Mouse (Mus musculus) left cerebral cortex, adult 8-10 months (tissue): ENCODE measurements around the gene Pwp2. TPM values are rescaled to one million over a fixed set of nuclear protein-coding genes. Genes with fewer than 3 reads are reported as not detected.

Experiments used
- total RNA-seq, 4 experiments: library from RNA; stranded (reverse); gene quantifications; 2 replicates each; pipeline ENCODE4 v1.2.4; 2022

Pwp2 gene
- total RNA-seq, 4 experiments from 2014 or later = 17.5 to 20.3 (median 19.2) TPM

Other genes starting within 250 kb of the Pwp2 start
- 10 to 100 TPM; 49.9 to 64.9 (median 51.2) TPM for gene Trpm2, start 214.6 kb downstream of the Pwp2 start, total RNA-seq
- 10 to 100 TPM; 28.1 to 37.1 (median 34.4) TPM for gene 1810043G02Rik, start 206.6 kb downstream of the Pwp2 start, total RNA-seq
- gene Pfkl, start 175.1 kb downstream of the Pwp2 start, total RNA-seq = 100 to 1,000 TPM; 149 to 184 (median 161) TPM
- gene Dnmt3l, start 143.2 kb downstream of the Pwp2 start, total RNA-seq = 1 to 10 TPM in 1 of 4 experiments, under 1 TPM in 1, not detected in 2; 0.77 to 1.4 TPM
- gene Aire, start 141.5 kb downstream of the Pwp2 start, total RNA-seq = under 1 TPM in 3 of 4 experiments, not detected in 1; 0.23 to 0.97 (median 0.37) TPM
- 1 to 10 TPM; 2.5 to 4.1 (median 3.7) TPM for gene Icosl, start 115.8 kb downstream of the Pwp2 start, total RNA-seq
- 100 to 1,000 TPM; 105 to 120 (median 117) TPM for gene D10Jhu81e, start 15.4 kb downstream of the Pwp2 start, total RNA-seq
- 10 to 100 TPM; 84.2 to 91.1 (median 87.7) TPM for gene Trappc10, start 59.5 kb upstream of the Pwp2 start, total RNA-seq
- 100 to 1,000 TPM; 218 to 243 (median 229) TPM for gene Agpat3, start 167.3 kb upstream of the Pwp2 start, total RNA-seq
- 100 to 1,000 TPM; 348 to 374 (median 360) TPM for gene Rrp1, start 227.9 kb upstream of the Pwp2 start, total RNA-seq
- gene Cstb, start 240.5 kb upstream of the Pwp2 start, total RNA-seq = 10 to 100 TPM; 36.8 to 51.7 (median 40.6) TPM